Mouse (Mus musculus) olfactory bulb, adult 2 months (tissue): ENCODE data around the gene Adprh.

ENCODE experiments used
- CTCF ChIP-seq: fragments of 200-500 bp; IDR thresholded peaks from 2 replicates; pipeline ENCODE4 v1.5.1; 2012; ENCODE audit warnings: low read depth, mild to moderate bottlenecking, low read length, moderate library complexity; ENCODE audit not compliant: insufficient read depth
- POLR2A ChIP-seq: fragments of 200-500 bp; IDR thresholded peaks from 2 replicates; pipeline ENCODE4 v1.6.1; 2012; ENCODE audit warnings: mild to moderate bottlenecking, low read depth, low read length, moderate library complexity; ENCODE audit not compliant: insufficient read depth

DNA sequence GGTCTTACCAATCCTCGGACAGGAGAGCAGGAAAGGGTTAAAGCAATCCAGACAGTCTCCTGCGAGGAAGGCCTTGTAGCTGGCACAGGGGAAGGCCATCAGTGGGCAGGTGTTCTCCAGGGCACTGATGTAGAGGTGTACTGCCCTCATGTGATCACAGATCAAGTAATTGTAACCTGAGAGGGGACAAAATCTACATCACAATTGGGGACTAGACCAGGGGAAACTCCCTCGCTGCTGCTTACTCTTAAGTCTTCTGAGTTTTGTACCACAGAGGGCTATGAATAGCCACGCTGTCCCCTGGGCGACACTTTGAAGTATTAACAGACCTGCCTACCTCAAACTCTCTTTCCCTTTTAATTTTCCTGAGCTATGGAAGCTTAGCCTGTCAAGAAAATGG, 44.9 kb downstream of the Adprh start:
- TF ChIP-seq CTCF (no peak), POLR2A (no peak)
